Mouse (Mus musculus) brain, embryonic 14.5 days (tissue): ENCODE measurements at regions not wholly inside any gene's neighbourhood (a gene's known extent, or its start where the extent isn't known, plus 50 kb on each side); places are given as distances from the start of the nearest gene placed in this dataset.

ENCODE experiments used
- CTCF ChIP-seq: fragments of 200-500 bp; IDR thresholded peaks from 2 replicates; pipeline ENCODE4 v1.5.1; 2012; ENCODE audit warnings: inconsistent platforms, mild to moderate bottlenecking, moderate library complexity, borderline replicate concordance; ENCODE audit not compliant: insufficient read depth, insufficient read length; ENCODE audit errors: extremely low read depth
- POLR2A ChIP-seq: fragments of 200-500 bp; IDR thresholded peaks from 2 replicates; pipeline ENCODE4 v1.6.1; 2012; ENCODE audit warnings: mild to moderate bottlenecking, inconsistent platforms, borderline replicate concordance; ENCODE audit not compliant: poor library complexity, insufficient read depth, insufficient read length, severe bottlenecking; ENCODE audit errors: extremely low read depth

DNA sequence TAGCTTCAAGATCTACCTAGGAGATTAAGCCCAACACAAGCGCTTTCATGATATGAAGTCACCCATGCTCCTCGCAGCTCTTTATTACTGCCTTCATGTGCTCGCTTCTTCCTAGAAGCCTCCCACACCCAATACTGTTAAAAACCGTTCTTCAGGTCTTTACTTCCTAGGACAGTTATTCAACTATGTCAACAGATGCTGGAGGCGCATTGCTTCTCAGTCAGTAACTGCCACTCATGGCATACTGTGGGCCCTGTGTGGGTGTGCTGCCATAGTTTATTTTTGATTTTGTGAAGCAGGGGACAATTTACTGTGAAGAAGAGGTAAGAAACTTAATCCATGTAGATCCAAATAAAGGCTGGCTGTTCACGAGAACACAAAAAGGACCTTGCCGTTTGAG, 89.2 kb downstream of the Kctd12 start:
- no peak for TF ChIP-seq POLR2A
- TF ChIP-seq CTCF, result no peak
